In the genomic region with DNA sequence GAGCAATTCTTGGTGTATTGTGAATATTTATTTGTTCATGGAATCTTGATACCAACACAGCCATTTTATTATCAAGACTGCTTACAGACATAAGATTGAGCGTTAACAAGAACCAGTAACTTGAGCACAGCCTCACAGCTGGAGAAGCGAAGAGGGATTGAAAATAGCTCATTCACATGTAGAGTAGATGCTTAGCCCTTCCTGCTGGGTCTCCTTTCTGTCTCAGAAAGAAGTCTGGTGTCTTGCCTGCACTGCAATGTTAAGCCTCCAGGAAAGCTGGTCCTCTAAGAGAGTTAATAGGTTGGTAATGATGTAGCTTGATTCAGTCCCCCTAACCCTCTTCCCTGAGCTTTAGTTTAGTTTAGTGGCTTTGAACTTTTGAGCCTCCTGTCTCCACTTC, we compare ENCODE assay signal across 22 mouse cellular contexts.
"Had no signal": no experiment of that assay in that cellular context is flagged by ENCODE, and none has a peak within 500 bp of the region (broad histone marks: within the 10 kb centered on the region; RNA-seq: fewer than 3 reads in every experiment).

No protein-coding gene starts in this region.

- H3K4me1 ChIP-seq: kidney, embryonic 15.5 days; limb, embryonic 12.5 days; limb, embryonic 15.5 days; midbrain, embryonic 15.5 days; neural tube, embryonic 12.5 days; neural tube, embryonic 15.5 days had no signal

- H3K27me3 ChIP-seq: kidney, embryonic 15.5 days; limb, embryonic 12.5 days; limb, embryonic 15.5 days; midbrain, embryonic 12.5 days; midbrain, embryonic 15.5 days; neural tube, embryonic 12.5 days; neural tube, embryonic 15.5 days had no signal

- H3K4me3 ChIP-seq: kidney, embryonic 15.5 days; left cerebral cortex, adult 2 months; limb, embryonic 12.5 days; limb, embryonic 15.5 days; midbrain, embryonic 12.5 days; midbrain, embryonic 15.5 days; neural tube, embryonic 12.5 days; neural tube, embryonic 15.5 days had no signal

- H3K4me2 ChIP-seq: kidney, embryonic 15.5 days; limb, embryonic 12.5 days; limb, embryonic 15.5 days; liver, embryonic 11.5 days; lung, embryonic 14.5 days; midbrain, embryonic 12.5 days; midbrain, embryonic 15.5 days; neural tube, embryonic 12.5 days; neural tube, embryonic 15.5 days had no signal

- H3K9me3 ChIP-seq: kidney, embryonic 15.5 days; limb, embryonic 12.5 days; limb, embryonic 15.5 days; midbrain, embryonic 12.5 days; midbrain, embryonic 15.5 days; neural tube, embryonic 12.5 days; neural tube, embryonic 15.5 days had no signal

- H3K9ac ChIP-seq: kidney, embryonic 15.5 days; limb, embryonic 12.5 days; limb, embryonic 15.5 days; liver, embryonic 14.5 days; liver, postnatal 0 days; lung, embryonic 14.5 days; midbrain, embryonic 12.5 days; midbrain, embryonic 15.5 days; neural tube, embryonic 12.5 days; neural tube, embryonic 15.5 days had no signal

- H3K27ac ChIP-seq: kidney, embryonic 15.5 days; left cerebral cortex, adult 2 months; limb, embryonic 12.5 days; limb, embryonic 15.5 days; liver, embryonic 14.5 days; macrophage; midbrain, embryonic 12.5 days; midbrain, embryonic 15.5 days; neural tube, embryonic 12.5 days; neural tube, embryonic 15.5 days; stomach, postnatal 0 days had no signal

- ATAC-seq: liver, postnatal 0 days; lung, postnatal 0 days; midbrain, embryonic 15.5 days had no signal

- DNase-seq: kidney, postnatal 10 days; kidney, postnatal 36 days; layer of hippocampus, postnatal 36 days; liver, postnatal 0 days; lung, embryonic 14.5 days; right cerebral cortex, adult 18-20 months; right cerebral cortex, postnatal 14 days; right cerebral cortex, postnatal 4 days; thymus, postnatal 25 days had no signal

- H3K36me3 ChIP-seq: kidney, embryonic 15.5 days; limb, embryonic 12.5 days; limb, embryonic 15.5 days; midbrain, embryonic 12.5 days; midbrain, embryonic 15.5 days; neural tube, embryonic 12.5 days; neural tube, embryonic 15.5 days had no signal
